Mouse (Mus musculus): Measurements from ENCODE around the gene Gfra1. TPM values are rescaled to one million over a fixed set of nuclear protein-coding genes. Genes with fewer than 3 reads are reported as not detected.
A peak's percentile ranks its signal among the peaks of the same experiment; 100 is the strongest.

The Gfra1 gene
- total RNA-seq, 2 experiments from 2014 or later = 3.9 to 4.2 TPM

DNA sequence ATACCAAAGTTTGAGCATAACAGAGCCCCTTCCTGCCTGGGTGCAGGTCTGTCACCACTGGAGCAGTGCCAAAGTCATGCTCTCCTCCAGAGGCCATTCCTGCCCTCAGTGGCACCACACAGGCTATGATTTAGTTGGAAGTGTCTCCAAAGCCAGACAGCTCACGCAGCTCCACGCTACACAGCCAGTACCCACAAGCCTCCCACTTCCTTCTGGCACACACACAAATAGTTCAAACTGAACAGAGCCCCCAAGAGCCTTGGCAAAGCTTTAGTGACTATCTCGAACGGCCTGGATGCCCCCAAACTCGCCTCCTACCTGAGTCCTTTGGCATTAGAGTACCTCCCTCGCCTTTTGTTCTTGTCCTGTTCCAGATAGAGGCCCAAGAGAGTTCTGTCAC is 56.5 kb downstream of the Gfra1 start:
- intact Hi-C loops (cut with DNase I) = no loop called here
- DNase-seq = no peak

DNA sequence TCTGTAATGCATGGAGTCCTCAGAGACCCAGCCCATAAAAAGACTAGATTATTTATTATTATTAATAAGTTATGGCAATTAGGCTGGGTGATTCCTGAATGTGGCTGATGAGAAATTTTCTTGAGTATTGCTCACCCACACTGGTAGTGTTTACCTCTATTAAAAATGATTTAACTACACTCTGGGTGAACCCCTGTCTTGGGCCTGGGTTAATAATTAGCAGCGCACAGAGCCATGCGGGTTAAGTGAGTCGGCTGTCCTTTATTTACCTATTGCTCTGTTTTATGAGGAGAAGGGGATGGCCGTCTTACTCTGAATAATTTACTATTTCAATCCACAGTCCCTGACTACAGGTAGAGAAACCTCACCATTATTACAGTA is 59.1 kb downstream of the Gfra1 start:
- intact Hi-C loops (cut with DNase I) = no loop called here
- no peak for DNase-seq

DNA sequence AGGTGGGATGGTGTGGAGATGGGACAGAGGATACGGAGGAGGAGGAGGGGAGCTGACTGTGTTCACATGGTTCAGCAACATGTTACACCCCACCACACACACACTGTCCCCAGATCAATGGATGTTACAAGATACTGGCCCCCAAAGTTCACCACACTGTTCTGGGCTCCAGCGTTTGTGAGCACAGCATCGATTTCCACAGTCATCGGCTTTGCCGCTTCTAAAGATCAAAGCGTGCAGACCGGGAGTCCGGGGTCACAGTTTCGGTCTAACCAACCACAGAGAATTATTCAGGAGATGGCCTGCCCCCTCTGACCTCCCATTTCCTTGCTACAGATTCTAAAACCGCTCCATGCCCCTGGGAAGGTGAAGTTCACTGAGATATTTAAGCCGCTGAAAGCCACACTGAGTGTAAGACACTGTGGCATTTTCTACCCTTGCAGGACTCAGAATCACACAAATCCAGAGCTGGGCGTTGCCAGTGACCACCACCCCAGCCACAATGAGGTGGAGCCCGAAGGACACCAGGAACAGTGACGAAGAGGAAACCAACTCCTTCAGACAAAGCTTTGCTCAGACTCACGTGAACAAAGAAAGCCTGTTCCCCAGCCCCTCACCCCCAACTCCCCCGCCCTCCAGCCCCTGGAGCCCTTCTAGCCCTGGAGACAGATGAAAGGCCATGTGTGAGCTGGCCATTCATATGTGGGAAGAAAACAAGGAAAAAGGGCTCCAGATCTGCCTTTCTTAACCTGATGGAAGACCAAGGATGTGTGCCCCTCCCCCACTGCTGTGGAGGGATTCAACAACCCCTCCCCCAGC is 59.7 kb downstream of the Gfra1 start:
- intact Hi-C loops (cut with DNase I) = no loop called here
- DNase-seq = no peak

DNA sequence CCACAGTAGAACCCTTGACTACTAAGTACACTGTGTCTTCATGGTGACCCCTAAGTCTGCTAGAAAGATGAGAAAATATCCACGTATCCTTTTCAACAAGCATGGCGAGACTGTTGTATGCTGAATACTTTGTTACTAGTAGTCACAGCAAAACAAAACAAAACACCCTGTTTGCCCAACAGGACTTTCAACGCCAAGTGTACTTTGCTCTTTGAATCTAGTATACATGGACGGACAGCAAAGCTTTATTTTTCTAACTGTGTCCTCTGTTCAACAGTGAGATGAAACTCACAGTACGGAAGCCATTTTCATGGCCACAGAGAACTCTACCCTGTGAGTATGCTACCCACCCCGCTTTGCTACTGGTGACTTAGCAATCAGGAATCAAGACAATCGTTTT is 62.6 kb downstream of the Gfra1 start:
- DNase-seq = no peak
- intact Hi-C loops (cut with DNase I) = no loop called here

DNA sequence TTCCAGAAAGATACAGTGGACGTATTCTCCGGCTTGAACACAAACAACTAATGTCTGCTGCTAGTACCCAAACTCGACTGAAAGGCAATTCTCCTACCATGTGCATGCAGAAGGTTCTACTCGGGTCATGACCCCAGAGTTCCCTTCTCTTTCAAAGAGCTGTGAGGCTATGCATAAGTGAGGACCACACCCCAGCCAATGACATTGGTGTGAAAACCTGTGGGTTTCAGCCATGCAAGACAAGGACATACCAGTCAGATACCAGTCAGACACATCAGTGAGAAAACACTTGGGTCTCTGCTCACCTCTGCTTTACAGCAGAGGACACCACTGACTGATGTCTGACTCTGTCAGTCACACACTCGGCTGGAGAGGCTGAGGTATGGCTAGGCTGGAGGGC is 63.9 kb downstream of the Gfra1 start:
- intact Hi-C loops (cut with DNase I) = no loop called here
- DNase-seq = no peak

DNA sequence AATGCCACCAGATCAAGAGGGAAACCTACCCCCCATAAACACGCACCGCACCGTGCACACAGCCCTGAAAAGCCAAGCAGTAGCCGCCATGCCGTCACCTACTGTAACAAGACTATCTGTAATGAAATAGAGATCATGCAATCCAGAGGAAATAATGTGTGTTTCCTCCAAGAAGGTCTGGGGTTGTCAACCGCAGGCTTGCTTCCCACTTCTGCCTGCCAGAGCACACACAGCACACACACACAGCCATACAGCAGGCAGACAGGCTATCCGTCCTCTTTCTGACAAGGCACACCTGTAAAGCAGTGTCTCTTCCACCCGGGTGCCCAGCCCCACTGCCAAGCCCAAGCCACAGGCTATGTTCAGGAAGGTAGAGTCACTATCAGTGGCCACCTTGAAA is 66.2 kb downstream of the Gfra1 start:
- intact Hi-C loops (cut with DNase I) = no loop called here
- DNase-seq = no peak

DNA sequence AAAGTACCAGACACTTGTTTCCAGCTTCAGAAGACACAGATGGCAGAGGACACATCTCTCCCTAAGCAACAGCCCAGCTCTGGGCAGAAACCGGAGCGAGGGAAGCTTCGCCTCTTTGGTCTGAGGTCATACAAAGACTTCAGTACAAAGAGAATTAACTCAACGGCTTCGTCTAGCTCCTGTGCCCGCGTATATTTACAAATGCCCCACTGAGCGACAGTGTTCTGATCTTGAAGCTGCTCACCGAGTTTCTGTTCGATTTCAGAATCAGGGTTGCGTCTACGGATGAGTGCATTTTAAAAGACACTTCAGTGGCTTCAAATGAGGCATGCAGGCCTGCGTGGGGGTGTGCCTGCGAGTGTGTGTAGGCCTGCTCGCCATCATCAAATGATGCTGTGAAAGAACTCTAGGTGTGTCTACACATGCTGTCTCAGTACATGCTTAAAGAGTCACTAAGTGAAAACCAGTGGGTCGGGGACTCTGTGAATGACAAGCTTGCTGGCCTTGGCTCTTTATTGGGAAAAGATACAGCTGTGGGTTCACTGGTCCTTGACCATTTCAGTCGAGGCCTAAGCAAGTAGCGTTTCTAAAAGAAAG is 66.8 kb downstream of the Gfra1 start:
- intact Hi-C loops (cut with DNase I) = no loop called here
- no peak for DNase-seq

DNA sequence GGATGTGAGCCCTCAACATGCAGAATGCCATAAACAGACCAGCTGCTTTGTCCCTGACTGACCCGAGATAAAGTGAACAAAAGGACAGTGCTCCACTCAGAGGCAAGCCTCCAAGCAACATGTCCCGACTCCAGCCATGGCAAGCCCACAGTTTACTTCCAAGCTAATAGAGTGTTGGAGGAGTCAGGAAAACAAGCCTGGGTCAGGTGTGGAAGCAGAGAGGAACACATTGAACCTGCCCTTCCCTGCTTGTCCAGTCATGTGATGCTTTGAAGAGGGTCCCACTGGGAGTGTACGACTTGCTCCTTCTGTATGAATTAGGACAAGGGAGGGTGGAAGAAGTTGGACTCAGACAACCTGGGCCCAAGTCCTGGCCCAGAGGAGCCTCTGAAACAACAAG is 72.4 kb downstream of the Gfra1 start:
- intact Hi-C loops (cut with DNase I) = no loop called here
- DNase-seq = peak in 1 of 2 experiments; percentile 8

DNA sequence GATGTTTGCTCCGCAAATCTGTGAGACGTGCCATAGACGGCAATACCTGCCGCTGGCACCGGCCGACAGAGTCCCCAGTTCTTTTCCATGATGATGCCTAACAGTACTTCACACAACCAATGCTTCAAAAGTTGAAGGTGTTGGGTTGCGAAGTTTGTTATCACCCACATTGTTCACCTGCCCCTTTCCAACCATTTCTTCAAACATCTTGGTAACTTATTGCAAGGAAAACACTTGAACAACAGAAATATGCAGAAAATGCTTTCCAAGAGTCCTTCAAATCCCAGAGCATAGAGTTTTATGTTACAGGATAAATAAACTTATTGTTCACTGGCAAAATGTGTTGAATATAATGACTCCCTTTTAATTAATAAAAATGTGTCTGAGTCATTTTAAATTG is 73.2 kb downstream of the Gfra1 start:
- intact Hi-C loops (cut with DNase I) = no loop called here
- no peak for DNase-seq

DNA sequence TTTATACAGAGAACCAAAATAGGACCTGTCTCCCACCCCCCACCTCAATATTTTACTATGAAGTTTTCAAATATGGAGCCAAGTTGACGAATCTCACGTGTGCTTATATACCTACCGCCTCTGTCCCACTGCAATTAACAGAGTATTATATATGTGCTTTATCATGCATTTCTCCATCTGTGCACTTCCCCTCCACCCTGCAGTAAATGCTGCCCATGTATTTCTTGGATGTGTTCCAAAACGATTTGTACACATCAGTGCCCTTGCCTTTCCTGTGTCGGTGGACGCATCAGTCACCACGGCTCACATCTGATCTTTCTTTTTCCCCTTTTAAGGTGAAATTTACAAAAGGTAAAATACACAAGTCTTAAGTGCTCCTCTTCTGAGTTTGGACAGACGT is 77.7 kb downstream of the Gfra1 start:
- intact Hi-C loops (cut with DNase I) = no loop called here
- no peak for DNase-seq

DNA sequence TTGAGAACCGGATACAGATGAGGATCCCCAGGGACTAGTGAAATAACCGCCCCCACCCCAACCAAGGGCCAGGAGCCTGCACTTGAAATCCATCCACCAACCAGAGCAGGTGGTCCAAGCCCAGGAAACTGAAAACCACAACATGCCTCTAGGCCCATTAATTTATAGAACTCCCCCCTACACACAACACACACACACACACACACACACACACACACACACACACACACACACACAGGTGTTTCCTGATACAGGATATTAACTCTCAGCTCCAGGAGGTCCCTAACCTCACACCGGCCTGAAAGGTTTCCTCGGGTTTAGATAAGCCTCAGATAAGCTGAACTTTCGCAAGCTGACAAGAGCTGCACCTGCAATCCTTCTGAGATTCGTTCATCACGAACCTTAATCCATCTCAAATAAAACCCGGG is 79.0 kb downstream of the Gfra1 start:
- intact Hi-C loops (cut with DNase I) = no loop called here

DNA sequence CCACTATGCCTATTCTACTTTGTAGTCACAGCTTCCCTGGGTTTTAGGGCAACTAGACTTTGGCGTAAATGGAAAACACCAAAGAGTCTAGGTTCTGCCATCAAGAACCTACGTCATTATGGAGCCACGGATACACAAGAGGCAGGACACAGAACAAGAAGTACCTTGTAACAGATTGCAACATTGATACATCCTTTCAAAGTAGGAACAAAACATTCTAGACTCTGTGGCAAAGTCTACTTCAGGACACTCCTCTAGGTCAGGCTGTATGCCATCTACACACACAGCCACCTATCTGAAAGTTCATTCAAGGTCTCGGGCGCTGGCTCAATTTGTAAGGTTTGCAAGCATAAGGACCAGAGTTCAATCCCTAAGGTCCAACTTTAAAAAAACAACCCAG is 81.1 kb downstream of the Gfra1 start:
- intact Hi-C loops (cut with DNase I) = no loop called here
- DNase-seq = no peak

More for the DNA sequence above, 79.0 kb downstream of the Gfra1 start:
- no peak for DNase-seq

DNA sequence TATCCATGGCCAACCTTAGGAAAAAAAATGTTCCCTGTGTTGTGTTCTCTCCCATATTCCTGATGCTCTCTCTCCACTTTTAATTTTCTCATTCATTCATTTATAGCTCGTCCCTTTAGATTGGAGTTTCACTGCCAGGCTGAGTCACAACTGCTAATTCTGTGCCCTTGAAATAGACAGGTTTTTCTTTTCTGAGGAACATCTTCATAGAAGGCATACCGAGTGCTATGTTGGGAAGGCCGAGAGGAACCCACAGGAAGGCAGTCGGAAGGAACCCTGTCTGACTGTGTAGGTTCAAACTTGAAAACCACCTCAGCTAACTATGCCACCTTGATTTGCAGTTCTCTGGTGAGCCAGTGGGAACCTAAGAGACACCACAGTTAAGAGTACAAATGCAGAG is 81.6 kb downstream of the Gfra1 start:
- DNase-seq = no peak
- intact Hi-C loops (cut with DNase I) = no loop called here

DNA sequence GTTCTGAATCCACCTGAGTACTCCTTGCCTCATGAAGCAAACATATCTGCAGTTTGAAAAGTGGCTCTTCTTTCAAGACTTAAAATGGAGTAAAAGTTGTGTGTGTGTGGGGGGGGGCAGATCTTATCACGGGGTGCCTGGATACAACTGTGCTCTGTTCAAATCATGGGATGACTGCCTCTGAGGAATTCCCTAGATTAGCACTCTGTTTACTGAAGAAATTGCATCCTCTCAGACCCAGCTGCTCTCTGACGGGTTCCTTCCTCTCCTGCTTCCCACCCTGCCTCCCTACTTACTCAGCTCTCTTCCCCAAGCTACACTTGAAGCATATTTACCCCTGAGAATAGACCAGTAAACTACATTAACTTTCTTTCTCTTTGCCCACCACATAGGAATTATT is 87.2 kb downstream of the Gfra1 start:
- DNase-seq = no peak
- intact Hi-C loops (cut with DNase I) = no loop called here

DNA sequence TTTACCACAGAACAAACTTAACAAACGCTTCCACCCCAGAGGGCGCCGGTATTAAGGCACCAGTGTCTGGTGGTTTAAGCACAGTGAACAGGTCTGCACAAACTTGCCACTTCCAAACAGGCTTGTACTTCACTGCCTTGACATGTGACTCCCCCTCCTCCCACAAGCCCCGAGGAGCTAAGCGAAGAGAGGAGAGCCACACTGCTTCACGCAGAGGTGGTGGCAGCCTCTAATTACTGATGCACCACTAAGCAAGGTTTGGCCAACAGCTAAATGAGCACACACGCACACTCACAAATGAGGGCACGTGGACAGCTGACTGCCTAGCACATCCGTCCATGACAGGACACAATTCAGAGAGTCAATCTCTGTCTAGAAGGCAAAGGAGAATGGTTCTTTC is 91.0 kb downstream of the Gfra1 start:
- DNase-seq = no peak
- intact Hi-C loops (cut with DNase I) = no loop called here

DNA sequence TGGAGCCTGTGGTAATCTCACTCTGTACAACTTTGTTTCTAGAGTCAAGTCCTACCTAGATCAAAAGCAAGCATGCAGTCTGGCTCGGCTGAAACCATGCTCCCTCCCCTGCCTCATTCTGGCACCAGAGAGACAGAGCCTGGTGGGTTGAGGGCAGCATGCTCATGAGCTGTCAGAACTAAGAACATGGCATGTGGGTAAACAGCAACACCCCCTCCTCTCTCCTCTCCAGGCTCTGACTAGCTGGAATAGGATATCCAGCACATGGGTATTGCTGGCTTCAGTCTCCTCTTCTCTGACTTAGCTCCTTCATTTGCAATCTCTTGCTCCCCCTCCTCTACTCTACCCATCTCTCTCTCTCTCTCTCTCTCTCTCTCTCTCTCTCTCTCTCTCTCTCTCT is 94.7 kb downstream of the Gfra1 start:
- no peak for DNase-seq
- intact Hi-C loops (cut with DNase I) = no loop called here

DNA sequence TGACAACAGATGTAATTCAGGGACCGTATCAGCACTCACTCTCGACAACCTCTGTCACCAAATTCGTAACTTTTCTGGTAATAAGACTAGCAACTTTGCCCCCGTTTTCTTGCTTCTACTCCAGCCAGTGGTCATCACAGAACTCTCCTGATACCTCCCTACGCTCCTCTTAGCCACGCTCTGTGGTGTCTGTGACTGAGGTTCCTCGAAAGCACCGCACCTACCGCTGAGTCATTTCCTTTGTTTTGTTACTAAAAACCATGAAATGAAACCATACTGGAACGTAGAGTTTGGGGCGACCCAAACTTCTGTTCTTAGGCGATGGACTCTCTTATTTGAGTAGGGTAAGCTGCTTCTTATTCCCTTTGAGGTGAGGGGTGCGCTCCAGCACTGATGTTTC is 97.6 kb downstream of the Gfra1 start:
- DNase-seq = no peak
- intact Hi-C loops (cut with DNase I) = no loop called here

DNA sequence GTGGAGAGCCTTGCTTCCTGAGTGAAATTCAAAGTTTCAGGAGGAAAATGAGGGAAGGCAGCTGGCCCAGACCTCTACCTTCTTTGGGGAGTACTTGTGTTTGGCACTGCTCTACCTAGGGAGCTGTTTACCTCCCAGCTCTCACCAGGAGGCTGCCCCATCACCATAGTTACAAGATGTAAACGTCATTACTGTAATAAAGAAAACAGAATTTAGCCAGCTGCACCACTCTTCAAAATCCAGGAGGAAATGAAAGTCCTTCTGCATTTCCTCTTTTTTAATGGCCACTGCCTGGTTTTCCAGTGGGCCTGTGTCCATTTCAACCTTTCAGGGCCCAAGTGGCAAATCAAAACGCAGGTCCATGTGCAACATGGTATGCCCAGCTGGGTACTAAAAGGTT is 101.8 kb downstream of the Gfra1 start:
- intact Hi-C loops (cut with DNase I) = no loop called here
- DNase-seq = no peak

DNA sequence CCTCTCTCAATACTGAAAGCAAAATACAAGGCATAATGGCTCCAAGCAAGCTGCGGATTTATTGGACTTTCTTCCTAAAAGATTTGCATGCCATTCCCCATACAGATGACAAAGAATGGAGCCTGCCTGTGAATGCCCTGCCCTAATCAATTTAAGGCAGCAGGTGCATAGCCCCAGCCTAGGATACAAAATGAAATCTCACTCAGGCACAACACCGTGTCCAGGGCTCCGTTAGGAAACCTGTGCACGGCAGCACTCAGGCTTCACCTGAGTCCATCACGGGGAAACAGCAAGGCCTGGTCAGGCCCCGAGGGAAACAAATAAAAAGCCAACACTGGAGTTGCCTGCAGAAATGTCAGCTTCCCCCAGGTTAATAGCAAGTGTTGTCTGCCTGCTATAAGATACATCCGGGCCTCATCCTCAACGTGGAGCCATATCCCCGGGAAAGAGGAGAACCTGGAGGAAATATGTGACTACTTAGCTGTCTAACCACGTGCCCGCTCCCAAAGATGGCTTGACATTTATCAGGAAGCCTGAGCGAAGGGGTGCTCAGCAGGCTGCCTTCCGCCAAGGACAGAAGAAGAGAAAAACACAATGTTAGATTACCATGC is 102.3 kb downstream of the Gfra1 start:
- intact Hi-C loops (cut with DNase I) = no loop called here
- no peak for DNase-seq

DNA sequence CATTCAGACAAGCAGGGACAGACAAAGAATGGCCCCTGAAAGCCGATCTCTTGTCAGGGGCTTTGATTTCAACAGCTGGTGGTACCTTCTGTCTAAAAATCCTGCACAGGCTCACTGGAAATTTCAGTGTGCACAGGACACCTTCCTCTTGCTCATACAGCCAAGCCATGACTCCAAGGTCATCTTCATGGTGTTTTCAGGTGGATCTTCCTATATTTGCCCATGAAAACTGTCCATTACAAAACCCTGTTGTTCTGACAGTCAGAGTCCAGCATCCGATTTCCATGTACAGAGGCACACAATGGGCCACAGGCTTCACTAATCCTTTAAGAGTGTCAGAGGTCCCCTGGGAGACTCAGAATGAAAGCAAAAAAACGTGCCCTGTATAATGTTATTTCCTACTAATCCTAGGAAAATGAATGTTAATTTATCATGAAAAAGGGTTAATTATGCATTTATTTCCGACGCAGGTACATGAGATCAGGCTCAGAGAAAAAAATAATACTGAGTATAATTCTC is 105.8 kb downstream of the Gfra1 start:
- no peak for DNase-seq
- intact Hi-C loops (cut with DNase I) = no loop called here

DNA sequence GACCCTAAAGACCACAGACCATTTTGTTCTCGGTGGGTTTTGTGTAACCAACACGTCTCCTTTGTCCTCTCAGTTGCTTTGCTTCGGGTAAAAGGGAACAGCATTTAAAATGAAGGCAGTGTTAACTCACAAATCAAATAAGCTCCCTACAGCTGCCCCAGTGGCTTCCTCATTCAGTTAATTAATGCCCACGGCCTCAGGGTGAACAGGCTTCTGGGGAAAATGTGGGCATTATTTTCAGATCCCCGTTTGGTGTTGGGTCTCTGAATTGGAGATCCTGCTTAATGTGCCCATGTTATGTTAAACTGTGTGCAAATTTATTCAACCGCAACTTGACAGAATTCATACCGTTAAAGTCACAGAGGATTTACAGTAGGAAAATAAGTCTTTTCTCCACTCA is 110.6 kb downstream of the Gfra1 start:
- intact Hi-C loops (cut with DNase I) = no loop called here
- DNase-seq = no peak

DNA sequence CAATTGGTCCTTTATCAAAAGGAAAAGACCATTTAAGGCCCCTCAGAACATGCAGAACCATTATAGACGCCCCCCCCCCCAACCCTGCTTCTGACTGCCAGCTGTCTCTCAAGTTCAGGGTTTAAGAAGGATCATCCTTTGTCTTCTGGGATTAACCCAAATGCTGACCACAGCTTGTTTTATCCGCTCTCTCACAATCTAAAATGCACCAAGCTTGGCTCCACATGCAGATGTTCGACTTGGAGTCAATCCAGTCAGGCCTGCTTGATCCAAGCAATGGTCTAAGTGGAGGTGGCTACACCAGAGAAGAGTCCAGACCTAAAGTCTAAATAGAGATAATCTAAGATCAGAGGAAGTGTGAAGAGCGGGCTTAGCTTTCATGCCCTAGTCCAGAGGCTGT is 114.4 kb downstream of the Gfra1 start:
- intact Hi-C loops (cut with DNase I) = no loop called here
- no peak for DNase-seq

Measured in heart, postnatal 14 days (tissue).